Mouse (Mus musculus): ENCODE data around the gene Pik3r6.

DNA sequence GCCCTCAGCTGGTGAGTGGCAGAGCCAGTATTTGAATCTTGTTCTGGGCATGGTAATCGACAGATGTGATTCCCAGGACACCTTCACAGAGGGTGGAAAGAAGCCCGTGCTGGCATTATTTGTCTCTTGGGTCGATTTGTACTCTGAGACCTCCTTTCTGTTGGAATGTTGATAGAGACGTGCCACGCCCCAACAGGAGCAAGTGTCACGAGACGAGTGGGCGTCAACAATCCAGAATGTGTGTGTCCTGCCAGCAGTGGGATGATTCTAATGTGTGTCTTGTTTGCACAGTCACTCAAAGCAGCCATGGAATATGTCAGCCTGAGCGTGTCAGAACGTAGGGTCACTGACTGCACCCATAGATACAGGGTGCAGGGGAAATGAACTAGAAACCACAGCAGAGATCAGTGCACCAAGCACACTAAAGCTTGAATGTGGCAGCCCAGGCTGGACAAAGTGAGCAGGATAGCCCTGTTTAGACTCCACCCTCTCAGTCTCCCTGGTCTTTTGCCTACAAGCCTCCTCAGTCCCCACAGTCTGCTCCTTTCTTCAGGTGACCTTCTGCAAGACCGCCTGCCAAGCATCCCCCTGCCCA, 29.2 kb downstream of the Pik3r6 start:
- TF ChIP-seq CTCF (IDR thresholded peaks at IDR 0.05; ENCODE audit: extremely low read depth, insufficient read depth, low read length) (no peak), POLR2A (IDR thresholded peaks at IDR 0.05; ENCODE audit: extremely low read depth, insufficient read depth, low read length) (no peak)

Measured in cortical plate, adult 2 months (tissue).